Mouse (Mus musculus) embryonic fibroblast, embryonic 13.5 days (primary cell): Measurements from ENCODE around the gene Dzip1l. TPM values are rescaled to one million over a fixed set of nuclear protein-coding genes. Genes with fewer than 3 reads are reported as not detected.

Experiments used
- H3K27ac ChIP-seq: 2 replicates; pipeline ENCODE4 v1.5.1; 2012; ENCODE audit warnings: low read length, control low read depth, inconsistent platforms; ENCODE audit not compliant: insufficient read depth
- H3K4me1 ChIP-seq: 2 replicates; pipeline ENCODE4 v1.6.1; 2011; ENCODE audit warnings: low read length; ENCODE audit not compliant: control insufficient read depth, insufficient read depth
- H3K4me3 ChIP-seq: 2 replicates; pipeline ENCODE4 v1.5.1; 2011; ENCODE audit warnings: mild to moderate bottlenecking, control low read depth, low read length; ENCODE audit not compliant: insufficient read depth
- CTCF ChIP-seq: IDR thresholded peaks from 2 replicates; pipeline ENCODE4 v1.5.1; 2011; ENCODE audit warnings: mild to moderate bottlenecking, control low read depth, low read length, moderate library complexity, borderline replicate concordance; ENCODE audit not compliant: insufficient read depth
- POLR2A ChIP-seq: IDR thresholded peaks from 2 replicates; pipeline ENCODE4 v1.6.1; 2011; ENCODE audit warnings: low read depth, mild to moderate bottlenecking, control low read depth, low read length, moderate library complexity
- polyA plus RNA-seq: library from polyadenylated mRNA; stranded (reverse); fragments of >200 nt; gene quantifications from 2 replicates; pipeline ENCODE4 v1.2.4, GENCODE M21; 2011; ENCODE audit warnings: low read depth; ENCODE audit not compliant: missing spikeins, insufficient read length

The Dzip1l gene
- polyA plus RNA-seq, 1 experiment, result 26.5 TPM

GRCm38 (mm10) chr9:99706264-99706663, 77.0 kb downstream of the Dzip1l start:
- Histone ChIP-seq H3K4me3 (no peak overlapping the region), H3K27ac (no peak overlapping the region), H3K4me1 (peaks cover 3% of the 10 kb centered on the region; the same call in 1 of the 2 replicates)
- TF ChIP-seq CTCF, result no peak
- no peak for TF ChIP-seq POLR2A

- Histone ChIP-seq H3K4me3 (no peak overlapping the region), H3K27ac (no peak overlapping the region), H3K4me1 (no peaks in the 10 kb centered on the region)
- TF ChIP-seq CTCF (no peak), POLR2A (no peak)
Observed at GRCm38 (mm10) chr9:99707425-99708126, 78.3 kb downstream of the Dzip1l start.

- Histone ChIP-seq H3K4me3 (no peak overlapping the region), H3K27ac (no peak overlapping the region), H3K4me1 (no peaks in the 10 kb centered on the region)
- TF ChIP-seq POLR2A (no peak), CTCF (no peak)
Observed at GRCm38 (mm10) chr9:99709588-99710248, 80.4 kb downstream of the Dzip1l start.

GRCm38 (mm10) chr9:99710297-99710696, 81.0 kb downstream of the Dzip1l start:
- Histone ChIP-seq H3K4me3 (no peak overlapping the region), H3K27ac (no peak overlapping the region), H3K4me1 (no peaks in the 10 kb centered on the region)
- TF ChIP-seq CTCF (no peak), POLR2A (no peak)

DNA sequence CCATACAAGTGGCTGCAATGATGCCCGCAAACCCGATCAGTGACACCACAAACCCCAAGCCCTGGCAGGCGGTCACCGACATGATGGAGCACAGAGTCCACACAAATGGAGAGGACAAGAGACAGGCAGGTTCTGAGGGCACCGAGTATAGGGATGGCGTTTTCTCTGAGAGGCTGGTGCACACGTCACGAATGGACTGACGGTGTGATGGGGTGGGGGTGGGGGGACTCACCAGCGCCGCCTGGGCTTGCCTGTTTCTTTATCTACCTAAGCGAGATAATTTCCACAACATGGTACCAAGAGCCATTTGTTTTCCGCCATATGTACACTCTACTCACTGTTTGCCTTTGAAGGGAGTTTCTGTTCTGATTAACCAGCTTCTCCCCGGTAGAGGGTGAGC, 87.8 kb downstream of the Dzip1l start, which contains the start of gene Cldn18:
Gene Cldn18 (minus strand): TSS at position 134 of the 400 bp plus-strand sequence.
- TF ChIP-seq CTCF (no peak), POLR2A (no peak)
- H3K4me1 ChIP-seq, result peaks cover 12% of the 10 kb centered on the region

More for the DNA sequence above, 87.8 kb downstream of the Dzip1l start, which contains the start of gene Cldn18:
- Histone ChIP-seq H3K27ac (no peak within 1 kb of the TSS), H3K4me3 (no peak within 1 kb of the TSS)

Other genes starting within 250 kb of the Dzip1l start
- gene Mras, start 192.1 kb upstream of the Dzip1l start, polyA plus RNA-seq, result 29.5 and 35.3 TPM in 2 replicates
- gene Nme9, start 178.0 kb upstream of the Dzip1l start, polyA plus RNA-seq, result not detected in 2 replicates
- 23.9 and 32.3 TPM in 2 replicates for gene Armc8, start 60.6 kb upstream of the Dzip1l start, polyA plus RNA-seq
- 17.3 and 18.3 TPM in 2 replicates for gene Dbr1, start 53.7 kb upstream of the Dzip1l start, polyA plus RNA-seq
- gene A4gnt, start 17.0 kb upstream of the Dzip1l start, polyA plus RNA-seq, result not detected in 2 replicates
- not detected in 2 replicates for gene Cldn18, start 87.8 kb downstream of the Dzip1l start, polyA plus RNA-seq
- gene Sox14, start 246.7 kb downstream of the Dzip1l start, polyA plus RNA-seq, result not detected in 2 replicates